Mouse (Mus musculus) MEL (cell line): ENCODE data around the gene Shc4. TPM values are rescaled to one million over a fixed set of nuclear protein-coding genes. Genes with fewer than 3 reads are reported as not detected.

Experiments used
- DNase-seq: peaks from one replicate; pipeline ENCODE4 v3.0.0; 2011; ENCODE audit warnings: low read depth, low spot score
- H3K27ac ChIP-seq: 2 replicates; pipeline ENCODE4 v1.5.1; 2012; ENCODE audit warnings: low read depth, mild to moderate bottlenecking, control low read depth, low read length, moderate library complexity; ENCODE audit not compliant: control insufficient read depth
- H3K27me3 ChIP-seq, 2 experiments: fragments of 150-350 bp in 1 of 2; sonication (generic) in 1 of 2; 2 replicates each; pipeline ENCODE4 v1.6.1; 2012; ENCODE audit warnings: low read length in 2 of 2, mild to moderate bottlenecking in 2 of 2, improper control_type of control experiment in 1 of 2, moderate library complexity in 1 of 2; ENCODE audit not compliant: insufficient read depth in 2 of 2, control insufficient read depth in 1 of 2
- H3K36me3 ChIP-seq, 2 experiments: 2 replicates each; pipeline ENCODE4 v1.6.1; 2012 to 2014; ENCODE audit warnings: low read length in 2 of 2, improper control_type of control experiment in 1 of 2, inconsistent platforms in 1 of 2, mild to moderate bottlenecking in 1 of 2; ENCODE audit not compliant: insufficient read depth in 2 of 2, control insufficient read depth in 1 of 2
- H3K4me1 ChIP-seq, 2 experiments: fragments of 150-350 bp in 1 of 2; sonication (generic) in 1 of 2; 2 replicates each; pipeline ENCODE4 v1.6.1; 2012; ENCODE audit warnings: low read length in 2 of 2, improper control_type of control experiment in 1 of 2, mild to moderate bottlenecking in 1 of 2; ENCODE audit not compliant: insufficient read depth in 2 of 2, control insufficient read depth in 1 of 2
- H3K4me3 ChIP-seq, 2 experiments: fragments of 150-350 bp in 1 of 2; sonication (generic) in 1 of 2; 2 replicates each; pipeline ENCODE4 v1.5.1; 2012; ENCODE audit warnings: low read depth in 2 of 2, low read length in 2 of 2, mild to moderate bottlenecking in 2 of 2, moderate library complexity in 2 of 2, control low read depth in 1 of 2, improper control_type of control experiment in 1 of 2; ENCODE audit not compliant: control insufficient read depth in 1 of 2, insufficient read depth in 1 of 2
- H3K79me2 ChIP-seq: 2 replicates; pipeline ENCODE4 v1.6.1; 2012; ENCODE audit warnings: mild to moderate bottlenecking, low read length, moderate library complexity; ENCODE audit not compliant: control insufficient read depth, poor library complexity, insufficient read depth
- H3K9ac ChIP-seq: 2 replicates; pipeline ENCODE4 v1.6.1; 2012; ENCODE audit warnings: low read depth, mild to moderate bottlenecking, control low read depth, low read length, moderate library complexity; ENCODE audit not compliant: control insufficient read depth, poor library complexity, severe bottlenecking
- H3K9me3 ChIP-seq: fragments of 150-350 bp; sonication (generic); replicated peaks from 2 replicates; pipeline ENCODE4 v1.6.1; 2012; ENCODE audit warnings: mild to moderate bottlenecking, low read length, improper control_type of control experiment, moderate library complexity; ENCODE audit not compliant: insufficient read depth
- CHD1 ChIP-seq: IDR thresholded peaks from 2 replicates; pipeline ENCODE4 v1.6.1; 2012; ENCODE audit warnings: low read depth, mild to moderate bottlenecking, inconsistent platforms, low read length, improper control_type of control experiment
- CHD2 ChIP-seq: IDR thresholded peaks from 2 replicates; pipeline ENCODE4 v1.6.1; 2011; ENCODE audit warnings: low read length, improper control_type of control experiment
- E2F4 ChIP-seq: IDR thresholded peaks from 2 replicates; pipeline ENCODE4 v1.6.1; 2011; ENCODE audit warnings: low read depth, low read length, improper control_type of control experiment, borderline replicate concordance
- ELF1 ChIP-seq: IDR thresholded peaks from 2 replicates; pipeline ENCODE4 v1.6.1; 2014; ENCODE audit warnings: low read depth, mild to moderate bottlenecking, inconsistent platforms, low read length, improper control_type of control experiment, moderate library complexity
- GATA1 ChIP-seq: IDR thresholded peaks from 2 replicates; pipeline ENCODE4 v1.6.1; 2011; ENCODE audit warnings: low read depth, low read length, improper control_type of control experiment
- HCFC1 ChIP-seq: IDR thresholded peaks from 2 replicates; pipeline ENCODE4 v1.6.1; 2012; ENCODE audit warnings: low read depth, mild to moderate bottlenecking, inconsistent platforms, low read length, improper control_type of control experiment, moderate library complexity
- KAT2A ChIP-seq: conservative IDR thresholded peaks from 2 replicates; pipeline ENCODE4 v1.6.1; 2012; ENCODE audit warnings: low read depth, low read length, improper control_type of control experiment, inconsistent platforms
- MAFK ChIP-seq: IDR thresholded peaks from 2 replicates; pipeline ENCODE4 v1.6.1; 2011; ENCODE audit warnings: low read depth, mild to moderate bottlenecking, low read length, improper control_type of control experiment, borderline replicate concordance
- MAX ChIP-seq: IDR thresholded peaks from 2 replicates; pipeline ENCODE4 v1.6.1; 2011; ENCODE audit warnings: low read length, improper control_type of control experiment
- MAZ ChIP-seq: IDR thresholded peaks from 2 replicates; pipeline ENCODE4 v1.6.1; 2012; ENCODE audit warnings: low read depth, mild to moderate bottlenecking, inconsistent platforms, low read length, improper control_type of control experiment
- MEF2A ChIP-seq: IDR thresholded peaks from 2 replicates; pipeline ENCODE4 v1.6.1; 2014; ENCODE audit warnings: low read depth, mild to moderate bottlenecking, inconsistent platforms, low read length, improper control_type of control experiment; ENCODE audit not compliant: poor library complexity, insufficient replicate concordance, severe bottlenecking; ENCODE audit errors: extremely low read depth
- MXI1 ChIP-seq: IDR thresholded peaks from 2 replicates; pipeline ENCODE4 v1.6.1; 2011; ENCODE audit warnings: mild to moderate bottlenecking, low read depth, low read length, improper control_type of control experiment
- MYC ChIP-seq: IDR thresholded peaks from 2 replicates; pipeline ENCODE4 v1.6.1; 2011; ENCODE audit warnings: low read depth, mild to moderate bottlenecking, low read length, improper control_type of control experiment, moderate library complexity
- POLR2A ChIP-seq, 2 experiments: IDR thresholded peaks; 2 replicates each; pipeline ENCODE4 v1.6.1; 2011 to 2012; ENCODE audit warnings: low read length in 2 of 2, mild to moderate bottlenecking in 2 of 2, control low read depth in 1 of 2, improper control_type of control experiment in 1 of 2, low read depth in 1 of 2, moderate library complexity in 1 of 2; ENCODE audit not compliant: control insufficient read depth in 1 of 2, insufficient read depth in 1 of 2, poor library complexity in 1 of 2
- POLR2AphosphoS5 ChIP-seq: IDR thresholded peaks from 2 replicates; pipeline ENCODE4 v1.6.1; 2012; ENCODE audit warnings: low read depth, borderline replicate concordance, mild to moderate bottlenecking, inconsistent platforms, low read length, moderate library complexity, mixed read lengths
- RCOR1 ChIP-seq: IDR thresholded peaks from 2 replicates; pipeline ENCODE4 v1.6.1; 2012; ENCODE audit warnings: low read depth, mild to moderate bottlenecking, inconsistent platforms, low read length, improper control_type of control experiment
- TCF12 ChIP-seq: IDR thresholded peaks from 2 replicates; pipeline ENCODE4 v1.6.1; 2014; ENCODE audit warnings: low read depth, mild to moderate bottlenecking, inconsistent platforms, low read length, improper control_type of control experiment, moderate library complexity
- UBTF ChIP-seq: IDR thresholded peaks from 2 replicates; pipeline ENCODE4 v1.6.1; 2012; ENCODE audit warnings: low read depth, mild to moderate bottlenecking, inconsistent platforms, low read length, improper control_type of control experiment, moderate library complexity, borderline replicate concordance; ENCODE audit not compliant: insufficient read depth
- USF1 ChIP-seq: IDR thresholded peaks from 2 replicates; pipeline ENCODE4 v1.6.1; 2014; ENCODE audit warnings: low read depth, mild to moderate bottlenecking, inconsistent platforms, low read length, improper control_type of control experiment, moderate library complexity
- ZKSCAN1 ChIP-seq: IDR thresholded peaks from 2 replicates; pipeline ENCODE4 v1.6.1; 2012; ENCODE audit warnings: low read depth, mild to moderate bottlenecking, inconsistent platforms, low read length, improper control_type of control experiment, moderate library complexity
- ZMIZ1 ChIP-seq: IDR thresholded peaks from 2 replicates; pipeline ENCODE4 v1.6.1; 2012; ENCODE audit warnings: low read depth, mild to moderate bottlenecking, inconsistent platforms, low read length, improper control_type of control experiment, moderate library complexity
- polyA plus RNA-seq, 2 experiments: library from polyadenylated mRNA; stranded (reverse) in 1 of 2; unstranded in 1 of 2; fragments of >175 nt in 1 of 2; fragments of >200 nt in 1 of 2; gene quantifications; 2 replicates each; pipeline versions ENCODE4 v1.2.1 to v1.2.4; 2012; ENCODE audit warnings: low replicate concordance in 2 of 2, low read depth in 1 of 2; ENCODE audit not compliant: insufficient read length in 2 of 2, insufficient read depth in 1 of 2, missing spikeins in 1 of 2
- total RNA-seq: library from RNA; depleted of rRNA; stranded (reverse); fragments of 300-350 nt; gene quantifications from 2 replicates; pipeline ENCODE4 v1.2.3, GENCODE M21; 2012

Gene Shc4
- total and polyA plus RNA-seq, 3 experiments: 0.38 to 1.1 TPM; not detected in 1

DNA sequence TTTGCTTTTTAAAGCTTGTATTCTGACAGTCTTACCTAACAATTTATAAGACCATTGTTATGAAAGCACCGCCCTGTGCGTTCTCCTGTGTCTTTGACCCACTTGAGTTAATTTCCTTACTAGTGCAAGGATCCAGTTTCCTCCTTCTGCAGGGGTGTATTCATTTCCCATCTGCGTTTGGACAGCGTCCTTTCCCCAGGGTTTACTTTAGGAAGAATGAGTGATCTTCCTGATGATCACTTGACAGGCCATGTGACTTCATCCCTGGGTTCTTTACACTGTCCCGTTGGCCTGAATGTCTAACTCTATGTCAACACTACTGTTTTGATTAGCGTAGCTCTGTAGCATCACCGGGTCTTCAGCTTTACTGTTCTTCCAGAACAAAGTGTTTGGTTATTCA is 86.6 kb downstream of the Shc4 start:
- Histone ChIP-seq H3K36me3 (no peaks in the 10 kb centered on the region), H3K79me2 (no peaks in the 10 kb centered on the region), H3K9me3 (no peaks in the 10 kb centered on the region), H3K27ac (no peak overlapping the region), H3K4me3 (no peak overlapping the region), H3K4me1 (no peaks in the 10 kb centered on the region), H3K9ac (no peak overlapping the region), H3K27me3 (no peaks in the 10 kb centered on the region; a peak in 2 of 4 replicates)
- DNase-seq: no peak
- TF ChIP-seq USF1: no peak
- no peak for TF ChIP-seq POLR2A (IDR thresholded peaks at IDR 0.05; ENCODE audit: control insufficient read depth in 1 of 2, insufficient read depth in 1 of 2, low read depth in 1 of 2, low read length in 2 of 2, poor library complexity in 1 of 2)
- TF ChIP-seq POLR2AphosphoS5: no peak
- no peak for TF ChIP-seq HCFC1
- no peak for TF ChIP-seq CHD1
- no peak for TF ChIP-seq MAZ
- TF ChIP-seq ZMIZ1: no peak
- TF ChIP-seq RCOR1: no peak
- TF ChIP-seq UBTF: no peak
- no peak for TF ChIP-seq TCF12
- no peak for TF ChIP-seq MYC
- no peak for TF ChIP-seq CHD2

DNA sequence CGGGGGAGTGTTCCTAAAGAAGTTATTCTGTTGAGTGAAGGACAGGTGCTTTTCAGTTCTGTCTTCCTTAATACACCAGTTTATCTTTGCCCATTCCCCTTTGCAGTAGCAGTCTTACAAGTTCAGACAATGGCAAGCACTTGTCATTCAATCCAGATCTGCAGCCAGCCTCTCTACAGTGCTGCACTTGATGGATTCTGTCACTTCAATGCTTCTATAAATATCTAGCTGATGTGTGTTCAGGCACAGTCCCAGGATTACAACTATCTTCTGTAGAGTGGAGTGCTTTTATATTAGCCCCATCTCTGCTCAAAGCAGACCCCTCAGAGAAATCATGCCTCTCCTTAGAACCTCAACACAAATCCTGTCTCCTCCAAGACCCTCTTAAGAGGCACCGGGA is 93.9 kb downstream of the Shc4 start:
- H3K79me2 ChIP-seq: no peaks in the 10 kb centered on the region
- peaks cover 0 to 8% of the 10 kb centered on the region in 2 experiments; a peak in 1 of 4 replicates for H3K4me1 ChIP-seq
- H3K9ac ChIP-seq: no peak overlapping the region
- DNase-seq: no peak
- no peaks in the 10 kb centered on the region for H3K9me3 ChIP-seq
- H3K27me3 ChIP-seq: no peaks in the 10 kb centered on the region
- no peak for TF ChIP-seq ZKSCAN1
- H3K27ac ChIP-seq: no peak overlapping the region
- H3K36me3 ChIP-seq: peaks cover 0 to 3% of the 10 kb centered on the region in 2 experiments; a peak in 1 of 4 replicates
- no peak overlapping the region for H3K4me3 ChIP-seq

DNA sequence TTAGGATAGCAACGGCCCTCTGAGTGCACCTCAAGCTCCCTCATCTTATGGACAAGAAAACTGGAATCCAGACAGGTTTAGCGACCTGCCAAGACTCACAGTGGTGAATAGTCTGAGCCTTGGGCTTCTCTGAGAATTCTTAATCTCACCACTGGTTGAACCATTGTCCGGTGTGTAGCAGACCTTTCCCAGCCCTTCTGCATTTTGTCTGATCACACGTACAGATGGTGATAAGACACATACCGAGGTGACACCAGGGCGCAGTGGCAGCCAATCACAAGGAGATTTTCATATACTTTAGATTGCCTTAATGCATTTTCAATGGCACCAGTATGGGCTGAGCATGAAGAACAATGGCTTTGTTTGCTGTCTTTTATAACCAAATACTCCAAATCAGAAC is 95.5 kb downstream of the Shc4 start:
- H3K4me1 ChIP-seq: peaks cover 0 to 8% of the 10 kb centered on the region in 2 experiments; a peak in 2 of 4 replicates
- no peaks in the 10 kb centered on the region for H3K9me3 ChIP-seq
- no peak overlapping the region for H3K4me3 ChIP-seq
- TF ChIP-seq TCF12: no peak
- TF ChIP-seq MXI1: no peak
- no peak for TF ChIP-seq MYC
- TF ChIP-seq CHD1: no peak
- TF ChIP-seq USF1: no peak
- no peak for TF ChIP-seq ELF1
- TF ChIP-seq E2F4: no peak
- TF ChIP-seq POLR2A (IDR thresholded peaks at IDR 0.05; ENCODE audit: control insufficient read depth in 1 of 2, insufficient read depth in 1 of 2, low read depth in 1 of 2, low read length in 2 of 2, poor library complexity in 1 of 2): no peak
- TF ChIP-seq ZMIZ1: no peak
- no peak for TF ChIP-seq MAFK
- TF ChIP-seq MEF2A: no peak
- TF ChIP-seq KAT2A: no peak
- TF ChIP-seq GATA1: no peak
- no peak for TF ChIP-seq MAX
- peaks cover 0 to 8% of the 10 kb centered on the region in 2 experiments; a peak in 2 of 4 replicates for H3K36me3 ChIP-seq
- H3K79me2 ChIP-seq: peaks cover 9% of the 10 kb centered on the region
- no peak overlapping the region for H3K27ac ChIP-seq
- DNase-seq: no peak
- H3K9ac ChIP-seq: no peak overlapping the region
- H3K27me3 ChIP-seq: no peaks in the 10 kb centered on the region
